Comparison of ENCODE assay signal across 23 mouse cellular contexts in genomic region chr8:103706084-103706483, GRCm38 (mm10).
DNase-seq lines count a peak whose midpoint lies in the region; ATAC-seq and TF ChIP-seq lines count a peak whose summit lies in the region.
"Had no signal": no experiment of that assay in that cellular context is flagged by ENCODE, and none has a peak within 500 bp of the region (broad histone marks: within the 10 kb centered on the region; RNA-seq: fewer than 3 reads in every experiment).

No protein-coding gene starts in this region.

- DNase-seq in liver, adult 2 months (ENCODE audit: extremely low read depth, low read depth, low spot score): peak; percentile 39
- no peak for DNase-seq in liver, postnatal 0 days
- DNase-seq in 3T3-L1 (ENCODE audit: low read depth, low spot score): peak; percentile 76
- DNase-seq in adrenal gland, adult 2 months: peak; percentile 70
- DNase-seq in fibroblast of lung, adult 2 months (ENCODE audit: low read depth): peak; percentile 66
- DNase-seq in B cell, adult 2 months: no peak
- no peak for DNase-seq in embryo, embryonic 11 days
- DNase-seq: cerebellum, adult 18-20 months; cerebellum, postnatal 36 days; gastrocnemius, postnatal 10 days; kidney, adult 2 months; kidney, postnatal 10 days; layer of hippocampus, postnatal 36 days had no signal

- H3K9me3 ChIP-seq in liver, postnatal 0 days (ENCODE audit: low read length): no peaks in the 10 kb centered on the region
- H3K9me3 ChIP-seq: neural tube, embryonic 12.5 days had no signal

- TF ChIP-seq CTCF in liver, adult 2 months (IDR thresholded peaks at IDR 0.05; ENCODE audit: low read depth, low read length): no peak
- no peak for TF ChIP-seq CTCF in liver, postnatal 0 days (IDR thresholded peaks at IDR 0.05; ENCODE audit: low read depth)

- no peaks in the 10 kb centered on the region for H3K36me3 ChIP-seq in liver, adult 2 months (ENCODE audit: control insufficient read depth, insufficient read depth, low read length)
- H3K36me3 ChIP-seq in liver, postnatal 0 days (replicated peaks; ENCODE audit: insufficient read depth, low read length): no peaks in the 10 kb centered on the region
- H3K36me3 ChIP-seq: embryonic facial prominence, embryonic 10.5 days; limb, embryonic 13.5 days; neural tube, embryonic 12.5 days had no signal

- WGBS in liver, adult 2 months: 47% methylated on average over 2 of the region's 2 CpGs
- 65% methylated on average over 2 of the region's 2 CpGs for WGBS in liver, postnatal 0 days (ENCODE audit: insufficient replicate concordance)

- H3K27ac ChIP-seq in liver, adult 2 months (replicated peaks; ENCODE audit: insufficient read depth, low read depth, low read length): no peak overlapping the region
- no peak overlapping the region for H3K27ac ChIP-seq in liver, postnatal 0 days (ENCODE audit: low read depth)
- H3K27ac ChIP-seq: embryonic facial prominence, embryonic 10.5 days; forebrain, embryonic 13.5 days; layer of hippocampus, adult 2 months; limb, embryonic 13.5 days; liver, embryonic 14.5 days; neural tube, embryonic 12.5 days had no signal

- no peak for TF ChIP-seq EP300 in liver, postnatal 0 days (IDR thresholded peaks at IDR 0.05; ENCODE audit: low read depth)

- no peaks in the 10 kb centered on the region for H3K4me1 ChIP-seq in liver, adult 2 months (ENCODE audit: control insufficient read depth, insufficient read depth, low read length)
- no peaks in the 10 kb centered on the region for H3K4me1 ChIP-seq in liver, postnatal 0 days (ENCODE audit: insufficient read depth)
- H3K4me1 ChIP-seq: embryonic facial prominence, embryonic 10.5 days; forebrain, embryonic 13.5 days; limb, embryonic 13.5 days; neural tube, embryonic 12.5 days had no signal

- no peak overlapping the region for H3K9ac ChIP-seq in liver, adult 2 months (ENCODE audit: low read depth, low read length)
- no peak overlapping the region for H3K9ac ChIP-seq in liver, postnatal 0 days (replicated peaks)
- H3K9ac ChIP-seq: forebrain, embryonic 13.5 days; limb, embryonic 13.5 days; liver, embryonic 14.5 days; neural tube, embryonic 12.5 days had no signal

- no peak overlapping the region for H3K4me3 ChIP-seq in liver, adult 2 months (ENCODE audit: insufficient read depth, low read depth, low read length)
- no peak overlapping the region for H3K4me3 ChIP-seq in liver, postnatal 0 days (ENCODE audit: low read depth, low read length)
- H3K4me3 ChIP-seq: embryonic facial prominence, embryonic 10.5 days; forebrain, embryonic 13.5 days; layer of hippocampus, adult 2 months; limb, embryonic 13.5 days; neural tube, embryonic 12.5 days had no signal

- H3K27me3 ChIP-seq in liver, adult 2 months (ENCODE audit: control insufficient read depth, insufficient read depth, low read length): no peaks in the 10 kb centered on the region
- H3K27me3 ChIP-seq in liver, postnatal 0 days (ENCODE audit: insufficient read depth, low read length): no peaks in the 10 kb centered on the region
- H3K27me3 ChIP-seq: forebrain, embryonic 13.5 days; limb, embryonic 13.5 days; neural tube, embryonic 12.5 days had no signal

- no peaks in the 10 kb centered on the region for H3K79me2 ChIP-seq in liver, adult 2 months (ENCODE audit: control insufficient read depth, insufficient read depth, low read length)

- no peak overlapping the region for H3K4me2 ChIP-seq in liver, postnatal 0 days (ENCODE audit: low read depth, low read length)
- H3K4me2 ChIP-seq: forebrain, embryonic 13.5 days; limb, embryonic 13.5 days; midbrain, embryonic 11.5 days; neural tube, embryonic 12.5 days had no signal

- ATAC-seq in liver, postnatal 0 days: no peak
- no peak for ATAC-seq in inflammation-experienced regulatory T-cells, adult 6 months
- ATAC-seq: activated CD4-positive, CD25-positive, alpha-beta regulatory T cell, adult 4 months; CD4-positive, CD25-positive, alpha-beta regulatory T cell, adult 4 months; forebrain, embryonic 13.5 days had no signal

- no peak for TF ChIP-seq POLR2A in liver, adult 2 months (IDR thresholded peaks at IDR 0.05; ENCODE audit: extremely low read depth, insufficient read depth, low read length)

Comparison
In these comparisons a context has a peak if more than half of its experiments do, and no peak if none do; other contexts are left out.
1. DNase-seq: peak in liver, adult 2 months (single experiment), 3T3-L1 (single experiment), adrenal gland, adult 2 months (single experiment) and fibroblast of lung, adult 2 months (single experiment); none in liver, postnatal 0 days (single experiment), B cell, adult 2 months (0 of 2) and embryo, embryonic 11 days (single experiment).